Comparison of ENCODE assay signal across 26 mouse cellular contexts in the genomic region with DNA sequence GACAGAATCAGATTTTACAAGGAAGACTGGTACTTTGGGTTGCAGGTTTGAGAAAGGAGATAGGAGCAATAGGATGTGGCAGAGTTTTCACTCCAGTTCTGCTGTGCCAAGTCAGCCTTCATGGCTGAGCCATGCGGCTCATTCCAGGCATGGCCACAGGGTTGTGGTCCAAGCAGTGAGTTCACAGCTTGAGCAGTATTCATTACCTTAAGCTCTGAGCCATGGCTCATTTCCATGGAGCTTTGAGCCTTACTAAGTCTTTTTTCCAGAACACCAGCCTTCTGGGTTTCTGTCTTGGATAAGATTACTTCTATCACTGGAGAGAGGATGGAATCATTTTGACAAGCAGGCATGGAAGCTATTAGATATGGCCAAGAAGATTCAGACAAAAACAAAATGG.
"Had no signal": no experiment of that assay in that cellular context is flagged by ENCODE, and none has a peak within 500 bp of the region (broad histone marks: within the 10 kb centered on the region; RNA-seq: fewer than 3 reads in every experiment).

No protein-coding gene starts in this region.

- H3K4me2 ChIP-seq: heart, embryonic 12.5 days; hindbrain, embryonic 12.5 days; hindbrain, embryonic 14.5 days; intestine, embryonic 15.5 days; limb, embryonic 13.5 days; liver, embryonic 11.5 days; liver, embryonic 13.5 days; liver, embryonic 15.5 days had no signal

- H3K36me3 ChIP-seq: heart, embryonic 10.5 days; heart, embryonic 12.5 days; hindbrain, embryonic 10.5 days; hindbrain, embryonic 12.5 days; intestine, embryonic 15.5 days; limb, embryonic 13.5 days; liver, embryonic 13.5 days; liver, embryonic 15.5 days had no signal

- H3K4me3 ChIP-seq: gastrocnemius, adult 2 months; heart, embryonic 10.5 days; heart, embryonic 12.5 days; hindbrain, embryonic 10.5 days; hindbrain, embryonic 12.5 days; intestine, embryonic 15.5 days; layer of hippocampus, adult 2 months; left cerebral cortex, adult 2 months; limb, embryonic 13.5 days; liver, embryonic 13.5 days; liver, embryonic 15.5 days had no signal

- H3K27me3 ChIP-seq: heart, embryonic 12.5 days; hindbrain, embryonic 12.5 days; intestine, embryonic 15.5 days; limb, embryonic 13.5 days; liver, embryonic 13.5 days; liver, embryonic 15.5 days had no signal

- H3K9ac ChIP-seq: heart, embryonic 12.5 days; hindbrain, embryonic 12.5 days; hindbrain, embryonic 14.5 days; intestine, embryonic 15.5 days; limb, embryonic 13.5 days; liver, embryonic 13.5 days; liver, embryonic 15.5 days had no signal

- H3K9me3 ChIP-seq: heart, embryonic 10.5 days; heart, embryonic 12.5 days; hindbrain, embryonic 10.5 days; hindbrain, embryonic 12.5 days; intestine, embryonic 15.5 days; limb, embryonic 13.5 days; liver, embryonic 13.5 days; liver, embryonic 15.5 days had no signal

- H3K27ac ChIP-seq: gastrocnemius, adult 2 months; heart, embryonic 10.5 days; hindbrain, embryonic 10.5 days; hindbrain, embryonic 12.5 days; hindbrain, embryonic 14.5 days; intestine, embryonic 15.5 days; layer of hippocampus, adult 2 months; left cerebral cortex, adult 2 months; limb, embryonic 13.5 days; liver, embryonic 13.5 days; liver, embryonic 15.5 days had no signal

- H3K4me1 ChIP-seq: heart, embryonic 10.5 days; heart, embryonic 12.5 days; hindbrain, embryonic 10.5 days; hindbrain, embryonic 12.5 days; intestine, embryonic 15.5 days had no signal

- ATAC-seq: hindbrain, embryonic 16.5 days; inflammation-experienced regulatory T-cells, adult 6 months; intestine, postnatal 0 days had no signal

- DNase-seq: gastrocnemius, adult 2 months; gastrocnemius, postnatal 10 days; gastrocnemius, postnatal 25 days; heart, adult 18-20 months; heart, postnatal 10 days; heart, postnatal 4 days; kidney, adult 18-20 months; kidney, adult 8-10 months; kidney, postnatal 10 days; kidney, postnatal 25 days; kidney, postnatal 4 days; liver, embryonic 13.5 days had no signal
